Mouse (Mus musculus): ENCODE measurements at regions not wholly inside any gene's neighbourhood (a gene's known extent, or its start where the extent isn't known, plus 50 kb on each side); places are given as distances from the start of the nearest gene placed in this dataset.

DNA sequence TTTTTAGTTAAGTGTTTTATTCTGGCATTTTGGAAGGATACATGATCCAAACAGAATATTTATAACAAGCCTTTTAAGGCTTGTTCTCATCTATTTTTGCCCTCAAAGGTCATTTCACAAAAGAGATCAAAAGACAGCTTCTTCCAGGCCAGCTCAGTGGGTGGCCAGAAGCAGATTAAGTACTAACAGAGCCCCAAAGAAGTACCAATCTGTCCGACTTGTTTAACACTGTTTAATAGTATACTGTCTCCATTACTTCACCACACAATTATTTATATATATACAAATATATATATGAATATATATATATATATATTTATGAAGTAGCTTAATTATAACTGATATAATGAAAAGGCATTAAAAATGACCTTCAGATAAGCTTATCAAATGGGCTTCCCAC is 284.7 kb upstream of the Zic4 start:
- Histone ChIP-seq H3K9me3 (replicated peaks; ENCODE audit: insufficient read depth, low read length) (no peaks in the 10 kb centered on the region), H3K79me2 (ENCODE audit: control insufficient read depth, insufficient read depth, low read length, poor library complexity) (no peaks in the 10 kb centered on the region), H3K36me3 (ENCODE audit: control insufficient read depth in 1 of 2, insufficient read depth in 2 of 2, low read length in 2 of 2) (no peaks in the 10 kb centered on the region), H3K4me1 (ENCODE audit: control insufficient read depth in 1 of 2, insufficient read depth in 2 of 2, low read length in 2 of 2) (no peaks in the 10 kb centered on the region), H3K27ac (ENCODE audit: control insufficient read depth, low read depth, low read length) (no peak overlapping the region), H3K4me3 (ENCODE audit: control insufficient read depth in 1 of 2, insufficient read depth in 1 of 2, low read depth in 2 of 2, low read length in 2 of 2) (no peak overlapping the region), H3K27me3 (ENCODE audit: control insufficient read depth in 1 of 2, insufficient read depth in 2 of 2, low read length in 2 of 2) (no peaks in the 10 kb centered on the region), H3K9ac (ENCODE audit: control insufficient read depth, low read depth, low read length, poor library complexity, severe bottlenecking) (no peak overlapping the region)
- DNase-seq (ENCODE audit: low read depth, low spot score), result no peak
- TF ChIP-seq ZNF384 (IDR thresholded peaks at IDR 0.05; ENCODE audit: low read depth, low read length), result no peak
- TF ChIP-seq ETS1 (IDR thresholded peaks at IDR 0.05; ENCODE audit: low read depth, low read length), result no peak
- TF ChIP-seq RCOR1 (IDR thresholded peaks at IDR 0.05; ENCODE audit: low read depth, low read length), result no peak
- TF ChIP-seq ZC3H11A (IDR thresholded peaks at IDR 0.05; ENCODE audit: low read depth, low read length), result no peak
- no peak for TF ChIP-seq TAL1 (IDR thresholded peaks at IDR 0.05; ENCODE audit: low read length)
- TF ChIP-seq MXI1 (IDR thresholded peaks at IDR 0.05; ENCODE audit: low read depth, low read length), result no peak
- no peak for TF ChIP-seq JUND (IDR thresholded peaks at IDR 0.05; ENCODE audit: low read depth, low read length)
- no peak for TF ChIP-seq CHD2 (IDR thresholded peaks at IDR 0.05; ENCODE audit: low read length)
- TF ChIP-seq NRF1 (IDR thresholded peaks at IDR 0.05; ENCODE audit: insufficient read depth, low read depth, low read length, poor library complexity, severe bottlenecking), result no peak
- TF ChIP-seq BHLHE40 (IDR thresholded peaks at IDR 0.05; ENCODE audit: borderline replicate concordance, low read depth, low read length), result no peak
- TF ChIP-seq UBTF (IDR thresholded peaks at IDR 0.05; ENCODE audit: borderline replicate concordance, insufficient read depth, low read depth, low read length), result no peak
- no peak for TF ChIP-seq CHD1 (IDR thresholded peaks at IDR 0.05; ENCODE audit: low read depth, low read length)
- TF ChIP-seq MAFK (IDR thresholded peaks at IDR 0.05; ENCODE audit: borderline replicate concordance, low read depth, low read length), result no peak
- TF ChIP-seq KAT2A (conservative IDR thresholded peaks at IDR 0.05; ENCODE audit: low read depth, low read length), result no peak
- no peak for TF ChIP-seq SMC3 (IDR thresholded peaks at IDR 0.05; ENCODE audit: low read depth, low read length)
- no peak for TF ChIP-seq GATA1 (IDR thresholded peaks at IDR 0.05; ENCODE audit: low read depth, low read length)

DNA sequence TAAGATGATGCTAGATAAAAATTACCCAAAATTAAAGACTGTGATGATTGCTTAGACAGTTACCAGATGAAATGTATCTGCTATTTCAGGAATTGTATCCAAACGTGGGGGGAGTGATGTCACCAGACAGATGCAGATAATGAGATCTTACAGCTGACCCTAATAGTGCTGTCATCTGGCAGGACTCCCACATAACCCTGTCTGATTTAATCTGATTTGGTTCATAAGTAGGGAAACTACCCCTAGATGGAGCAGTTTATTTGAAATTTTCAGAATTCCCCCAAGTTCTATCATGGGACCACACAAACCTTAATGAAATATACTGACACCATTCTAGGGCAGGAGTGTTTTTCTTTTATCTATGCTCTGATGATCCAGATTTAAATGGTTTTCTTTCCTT is 278.4 kb upstream of the Zic4 start:
- no peaks in the 10 kb centered on the region for H3K36me3 ChIP-seq (ENCODE audit: control insufficient read depth in 1 of 2, insufficient read depth in 2 of 2, low read length in 2 of 2)
- no peaks in the 10 kb centered on the region for H3K27me3 ChIP-seq (ENCODE audit: control insufficient read depth in 1 of 2, insufficient read depth in 2 of 2, low read length in 2 of 2)
- no peak overlapping the region for H3K9ac ChIP-seq (ENCODE audit: control insufficient read depth, low read depth, low read length, poor library complexity, severe bottlenecking)
- no peak for DNase-seq (ENCODE audit: low read depth, low spot score)
- no peaks in the 10 kb centered on the region for H3K4me1 ChIP-seq (ENCODE audit: control insufficient read depth in 1 of 2, insufficient read depth in 2 of 2, low read length in 2 of 2)
- TF ChIP-seq SMC3 (IDR thresholded peaks at IDR 0.05; ENCODE audit: low read depth, low read length) (no peak), BHLHE40 (IDR thresholded peaks at IDR 0.05; ENCODE audit: borderline replicate concordance, low read depth, low read length) (no peak), RCOR1 (IDR thresholded peaks at IDR 0.05; ENCODE audit: low read depth, low read length) (no peak), TAL1 (IDR thresholded peaks at IDR 0.05; ENCODE audit: low read length) (no peak), EP300 (IDR thresholded peaks at IDR 0.05; ENCODE audit: low read depth in 1 of 2, low read length in 2 of 2) (no peak), JUND (IDR thresholded peaks at IDR 0.05; ENCODE audit: low read depth, low read length) (no peak), CHD1 (IDR thresholded peaks at IDR 0.05; ENCODE audit: low read depth, low read length) (no peak), MAZ (IDR thresholded peaks at IDR 0.05; ENCODE audit: low read depth, low read length) (no peak), ZKSCAN1 (IDR thresholded peaks at IDR 0.05; ENCODE audit: low read depth, low read length) (no peak)
- H3K79me2 ChIP-seq (ENCODE audit: control insufficient read depth, insufficient read depth, low read length, poor library complexity), result no peaks in the 10 kb centered on the region
- H3K4me3 ChIP-seq (ENCODE audit: control insufficient read depth in 1 of 2, insufficient read depth in 1 of 2, low read depth in 2 of 2, low read length in 2 of 2), result no peak overlapping the region
- H3K27ac ChIP-seq (ENCODE audit: control insufficient read depth, low read depth, low read length), result no peak overlapping the region
- H3K9me3 ChIP-seq (replicated peaks; ENCODE audit: insufficient read depth, low read length), result no peaks in the 10 kb centered on the region

Data from MEL (cell line).